Mouse (Mus musculus) ovary, postnatal 14 days (tissue): Measurements from ENCODE around the gene Pou3f3.

Source experiments
- DNase-seq: peaks from one replicate; pipeline ENCODE4 v3.0.0; 2022; ENCODE audit warnings: low spot score

The Pou3f3 gene

DNA sequence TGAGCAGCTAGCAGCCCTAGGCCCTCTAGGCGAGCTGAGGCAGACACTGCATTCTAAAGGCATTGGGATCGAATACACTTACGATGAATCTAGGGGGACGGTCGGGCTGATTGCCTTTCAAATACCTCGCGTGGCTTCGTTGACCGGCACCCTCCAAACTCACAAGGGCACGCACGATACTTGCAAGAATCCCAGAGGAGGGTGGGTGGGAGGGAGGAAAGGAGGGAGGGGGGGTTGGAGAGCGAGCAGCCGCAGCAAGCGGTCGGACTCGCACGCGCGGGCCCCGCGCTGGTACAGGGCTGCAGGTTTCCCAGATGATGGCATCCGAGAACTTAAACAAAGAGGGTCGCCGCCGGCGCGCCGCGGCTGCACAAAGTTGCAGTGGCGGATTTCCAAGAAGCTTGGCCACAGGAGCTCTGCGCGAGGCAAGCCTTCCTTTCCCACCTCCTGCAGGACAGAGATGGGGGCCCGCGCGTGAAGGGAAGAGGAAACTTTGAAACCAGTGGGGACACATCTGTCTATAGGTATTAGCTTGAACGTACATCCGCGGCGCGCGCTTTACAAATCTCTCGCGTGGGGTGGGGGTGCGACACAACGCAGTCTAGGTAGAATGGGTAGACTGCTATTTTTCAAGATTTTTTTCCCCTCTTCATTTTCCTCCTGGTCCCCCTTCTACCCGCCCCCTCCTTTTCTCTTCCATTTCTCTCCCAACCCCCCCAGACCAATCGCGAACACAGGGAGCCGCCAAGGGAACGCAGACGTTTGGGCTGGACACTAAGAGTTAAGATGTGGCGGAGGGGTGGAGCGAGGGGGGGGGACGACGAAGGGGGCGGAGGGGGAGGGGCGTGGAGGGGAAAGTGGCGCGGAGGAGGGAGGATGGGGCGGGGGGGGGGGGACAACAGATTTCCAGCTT, 647 bp upstream of the Pou3f3 start:
- DNase-seq: no peak

DNA sequence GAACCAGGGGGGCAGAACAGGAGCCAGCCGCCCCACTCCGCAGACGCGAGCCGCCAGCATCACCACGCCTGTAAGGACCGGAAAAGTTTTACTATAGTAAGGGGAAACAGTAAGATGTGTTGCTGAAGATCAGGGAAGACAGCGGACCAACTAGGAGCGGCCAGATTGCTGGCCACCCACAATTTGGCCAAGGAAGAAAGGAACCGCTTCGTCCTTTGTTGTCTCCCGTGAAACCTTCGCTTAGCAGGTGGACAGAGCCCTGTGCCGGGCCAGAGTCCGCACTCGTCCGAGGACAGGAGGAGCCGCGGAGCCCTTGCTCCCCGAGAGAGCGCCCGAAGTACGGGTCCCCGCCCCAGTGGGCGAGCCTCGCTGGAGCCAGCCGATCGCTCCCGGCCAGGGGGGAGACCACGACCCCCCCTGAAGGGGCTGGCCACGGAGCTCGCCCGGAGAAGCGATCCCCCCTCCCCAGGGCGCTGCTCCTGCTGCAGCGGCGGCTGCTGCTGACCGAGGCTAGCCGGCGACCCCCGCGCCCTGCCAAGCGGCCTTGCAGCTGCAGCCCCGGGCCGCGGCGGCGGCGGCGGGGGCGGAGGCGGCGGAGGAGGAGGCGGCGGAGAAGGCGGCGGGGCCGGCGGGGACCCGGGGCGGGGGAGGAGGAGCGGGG, 933 bp downstream of the Pou3f3 start:
- DNase-seq: no peak

DNA sequence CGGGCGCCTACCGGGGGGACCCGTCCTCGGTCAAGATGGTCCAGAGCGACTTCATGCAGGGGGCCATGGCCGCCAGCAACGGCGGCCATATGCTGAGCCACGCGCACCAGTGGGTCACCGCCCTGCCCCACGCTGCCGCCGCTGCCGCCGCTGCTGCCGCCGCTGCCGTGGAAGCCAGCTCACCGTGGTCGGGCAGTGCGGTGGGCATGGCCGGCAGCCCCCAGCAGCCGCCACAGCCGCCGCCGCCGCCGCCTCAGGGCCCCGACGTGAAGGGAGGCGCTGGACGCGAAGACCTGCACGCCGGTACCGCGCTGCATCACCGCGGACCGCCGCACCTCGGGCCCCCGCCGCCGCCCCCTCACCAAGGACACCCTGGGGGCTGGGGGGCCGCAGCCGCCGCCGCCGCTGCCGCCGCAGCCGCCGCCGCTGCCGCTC, 1.8 kb downstream of the Pou3f3 start:
- DNase-seq: no peak

DNA sequence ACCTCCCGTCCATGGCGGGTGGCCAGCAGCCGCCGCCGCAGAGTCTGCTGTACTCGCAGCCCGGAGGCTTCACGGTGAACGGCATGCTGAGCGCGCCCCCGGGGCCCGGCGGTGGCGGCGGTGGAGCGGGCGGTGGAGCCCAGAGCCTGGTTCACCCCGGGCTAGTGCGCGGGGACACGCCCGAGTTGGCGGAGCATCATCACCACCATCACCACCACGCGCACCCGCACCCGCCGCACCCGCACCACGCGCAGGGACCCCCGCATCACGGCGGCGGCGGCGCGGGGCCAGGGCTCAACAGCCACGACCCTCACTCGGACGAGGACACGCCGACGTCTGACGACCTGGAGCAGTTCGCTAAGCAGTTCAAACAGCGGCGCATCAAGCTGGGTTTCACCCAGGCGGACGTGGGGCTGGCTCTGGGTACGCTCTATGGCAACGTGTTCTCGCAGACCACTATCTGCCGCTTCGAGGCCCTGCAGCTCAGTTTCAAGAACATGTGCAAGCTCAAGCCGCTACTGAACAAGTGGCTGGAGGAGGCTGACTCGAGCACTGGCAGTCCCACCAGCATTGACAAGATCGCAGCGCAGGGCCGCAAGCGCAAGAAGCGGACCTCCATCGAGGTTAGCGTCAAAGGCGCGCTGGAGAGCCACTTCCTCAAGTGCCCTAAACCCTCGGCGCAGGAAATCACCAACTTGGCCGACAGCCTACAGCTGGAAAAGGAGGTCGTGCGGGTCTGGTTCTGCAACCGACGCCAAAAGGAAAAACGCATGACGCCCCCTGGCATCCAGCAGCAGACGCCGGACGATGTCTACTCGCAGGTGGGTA, 2.4 kb downstream of the Pou3f3 start:
- DNase-seq: no peak

DNA sequence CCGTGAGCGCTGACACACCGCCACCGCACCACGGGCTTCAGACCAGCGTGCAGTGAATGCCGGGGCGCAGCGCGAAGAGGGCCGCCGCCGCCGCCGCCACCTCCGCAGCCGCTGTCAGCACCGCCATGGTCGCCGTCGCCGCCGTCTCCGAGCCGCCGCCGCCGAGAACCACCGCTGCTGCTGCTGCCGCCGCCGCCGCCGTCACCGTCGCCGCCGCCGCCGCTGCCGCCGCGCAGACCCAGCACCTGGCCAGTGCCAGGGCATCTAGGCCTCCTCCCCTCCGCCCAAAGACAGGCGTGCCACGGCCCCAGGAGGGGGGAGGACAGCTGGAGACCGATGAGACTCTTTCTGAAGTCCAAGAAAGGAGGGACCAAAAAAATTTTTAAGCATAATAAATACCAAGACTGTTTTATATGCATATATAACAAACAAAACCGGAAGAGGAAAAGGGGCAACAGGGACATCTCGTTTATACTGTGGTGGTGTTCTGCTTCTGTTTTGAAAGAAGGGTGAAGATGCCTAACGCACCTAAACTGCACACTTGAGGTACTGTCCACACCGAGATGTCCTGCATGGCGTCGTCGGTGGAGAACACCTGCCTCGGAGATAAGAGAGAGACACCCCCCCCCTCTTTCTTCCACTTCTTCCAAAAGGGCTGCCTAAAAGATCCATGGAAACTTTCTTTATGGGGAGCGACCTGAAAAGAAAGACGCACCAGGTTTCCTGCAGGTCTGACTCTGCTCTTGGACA, 3.2 kb downstream of the Pou3f3 start:
- DNase-seq: no peak

DNA sequence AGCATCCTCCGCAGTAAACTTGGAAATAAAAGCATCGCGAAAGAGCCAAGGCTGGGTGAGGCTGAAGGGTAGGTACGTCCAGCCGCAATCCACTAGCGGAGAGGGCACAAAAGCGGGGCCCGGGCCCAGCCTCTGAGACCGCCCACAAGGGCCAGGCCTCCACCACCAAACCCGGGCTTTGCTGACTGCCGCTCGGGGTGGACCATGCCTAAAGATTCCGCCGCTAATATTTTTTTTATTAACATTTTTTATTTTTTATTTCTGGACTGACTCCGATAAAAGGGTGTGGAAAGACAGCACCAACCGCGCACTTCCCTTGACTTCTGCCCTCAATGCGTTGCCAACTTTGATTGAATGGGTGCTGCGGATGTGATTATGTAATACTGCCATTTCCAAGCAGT, 3.9 kb downstream of the Pou3f3 start:
- no peak for DNase-seq

DNA sequence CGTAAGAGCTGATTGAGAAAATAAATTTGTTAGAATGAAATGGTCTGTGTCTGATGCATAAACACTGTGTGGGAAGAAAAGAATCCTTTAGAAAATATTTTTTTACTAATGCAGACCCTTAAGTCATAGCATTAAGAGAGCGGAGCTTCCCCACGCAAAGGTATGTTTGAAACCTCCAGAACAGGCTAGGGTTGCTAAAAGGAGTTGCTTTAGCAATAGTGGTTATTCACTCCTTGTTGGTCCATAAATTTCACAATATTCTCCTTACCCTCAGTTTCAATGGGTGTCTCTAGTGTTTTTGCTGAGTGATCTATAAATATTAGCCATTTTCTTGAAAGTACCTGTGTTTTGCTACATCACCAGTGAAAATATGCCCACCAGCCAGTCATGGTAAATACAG, 4.6 kb downstream of the Pou3f3 start:
- DNase-seq: no peak

DNA sequence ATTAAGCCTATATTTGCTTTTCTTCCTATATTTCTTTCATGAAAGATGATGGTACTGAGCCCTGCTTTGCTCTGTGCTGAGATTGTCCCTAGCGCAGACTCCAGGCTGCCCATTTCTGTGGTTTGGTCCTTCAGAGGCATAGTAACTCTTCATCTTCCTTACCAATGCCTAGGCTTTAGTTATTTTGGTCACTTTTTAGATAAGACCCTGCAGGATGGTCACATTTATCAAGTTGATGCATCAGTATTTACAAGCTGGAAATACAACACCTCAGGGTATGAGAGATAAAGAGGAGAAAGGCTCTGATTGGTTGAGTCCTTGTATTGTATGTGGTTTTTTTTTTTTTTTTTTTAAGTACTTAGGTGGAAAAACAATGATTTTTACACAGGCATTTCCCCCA, 5.2 kb downstream of the Pou3f3 start:
- no peak for DNase-seq

DNA sequence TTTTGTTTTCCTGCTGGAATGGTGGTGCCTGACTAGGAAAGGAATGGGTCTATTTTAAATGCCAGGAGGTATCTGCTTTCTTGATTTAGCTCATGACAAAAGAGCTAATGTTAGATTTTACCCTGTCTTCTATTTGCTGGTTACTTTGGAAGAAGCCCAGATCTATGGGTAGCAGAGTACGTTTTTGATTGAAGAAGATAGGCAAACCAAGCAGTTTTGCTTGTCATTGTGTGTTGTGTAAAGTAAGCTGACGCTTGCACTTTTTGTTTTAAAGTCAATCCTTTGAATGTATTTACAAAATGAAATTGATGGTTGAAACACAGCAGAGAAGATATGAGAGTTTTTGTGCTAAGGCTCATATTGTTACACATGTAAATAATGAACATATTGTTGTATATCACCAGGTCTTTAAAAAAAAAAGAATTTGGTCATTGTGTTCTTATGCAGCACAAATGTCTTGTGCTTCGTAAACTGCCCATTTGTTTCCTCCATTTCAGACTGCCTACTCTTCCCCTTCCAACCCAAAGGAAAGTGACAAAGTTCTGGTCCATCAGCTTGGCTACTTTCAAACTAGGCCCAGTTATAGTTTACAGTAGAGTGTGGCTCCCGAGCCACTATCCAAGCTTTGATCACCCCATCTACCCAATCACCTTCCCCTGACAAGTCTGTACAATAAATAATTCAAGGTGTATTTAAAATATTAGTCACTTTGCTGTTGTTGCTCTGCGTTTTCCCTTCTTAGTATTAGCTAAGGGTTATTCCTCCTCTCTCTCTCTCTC, 6.5 kb downstream of the Pou3f3 start:
- DNase-seq: no peak

DNA sequence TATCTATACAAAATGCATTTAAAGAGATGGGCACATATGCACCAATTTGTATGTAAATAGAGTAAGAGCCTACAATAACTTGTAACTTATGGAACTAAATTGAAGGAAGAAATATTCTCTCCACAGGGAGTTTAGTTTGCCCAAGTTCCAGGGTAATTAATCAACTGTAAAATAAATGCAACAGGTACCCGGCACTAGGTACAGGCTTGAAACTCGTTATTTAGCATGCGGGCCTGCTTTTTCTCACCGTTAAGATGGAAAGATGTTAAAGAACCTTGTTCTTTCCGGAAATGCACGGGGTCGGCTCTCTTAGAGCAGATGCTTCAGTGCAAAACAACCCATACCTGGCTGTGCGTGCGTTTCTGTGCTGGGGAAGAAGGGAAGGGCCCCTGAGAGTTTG, 7.4 kb downstream of the Pou3f3 start:
- DNase-seq: no peak

DNA sequence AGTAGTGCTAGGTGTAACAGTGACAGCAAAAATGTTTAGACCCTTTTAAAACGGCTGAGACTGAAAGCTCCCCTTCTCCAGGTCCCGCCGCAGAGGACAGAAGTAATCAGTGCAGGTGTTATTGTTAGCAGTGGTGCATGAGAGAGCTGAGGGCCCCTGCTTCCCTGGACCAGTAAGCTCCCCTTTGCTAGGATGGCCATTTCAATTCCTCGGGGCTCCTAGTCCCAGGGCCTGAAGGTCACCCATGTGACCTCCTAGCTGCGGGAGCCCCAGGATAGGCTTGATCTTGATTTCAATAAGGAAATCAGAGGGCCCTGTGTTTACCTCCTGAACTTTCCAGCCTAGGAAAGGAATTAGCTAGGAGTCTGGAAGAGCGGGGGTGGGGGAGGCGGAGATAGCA, 7.9 kb downstream of the Pou3f3 start:
- DNase-seq: no peak

DNA sequence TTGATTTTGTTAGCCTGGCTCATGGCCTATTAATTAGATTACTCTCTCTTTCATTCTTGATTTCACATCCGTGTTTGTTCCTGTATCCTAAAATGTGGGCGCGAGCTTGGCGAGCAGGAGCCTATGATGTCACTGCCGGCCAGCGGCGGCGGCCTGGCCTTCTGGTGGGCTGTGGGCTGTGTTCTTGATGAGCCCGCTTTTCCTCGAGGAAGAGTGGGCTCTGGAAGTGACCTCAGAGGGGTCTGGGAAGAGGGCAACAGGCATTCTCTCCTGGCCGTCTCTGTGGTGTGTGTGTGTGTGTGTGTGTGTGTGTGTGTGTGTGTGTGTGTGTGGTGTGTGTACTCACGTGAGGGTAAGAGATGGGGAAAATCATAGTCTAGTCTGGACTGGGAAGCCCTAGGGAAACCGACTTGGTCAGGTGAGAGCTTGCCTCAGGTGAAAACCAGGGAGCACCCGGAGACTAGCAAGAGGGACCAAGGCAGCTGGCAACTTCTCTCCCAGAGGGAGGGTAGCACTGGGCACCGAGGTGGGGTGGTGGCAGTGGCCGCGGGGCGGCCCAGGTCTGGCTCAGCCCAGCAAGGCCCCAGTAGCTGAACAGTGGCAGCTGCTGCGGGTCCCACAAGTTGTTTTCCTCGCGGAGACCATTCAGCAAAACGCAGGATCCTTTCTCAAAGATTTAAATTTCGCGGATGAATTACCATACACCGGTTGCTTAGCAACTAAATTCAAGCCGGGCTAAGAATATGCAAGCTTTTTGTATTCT, 8.5 kb downstream of the Pou3f3 start:
- no peak for DNase-seq

DNA sequence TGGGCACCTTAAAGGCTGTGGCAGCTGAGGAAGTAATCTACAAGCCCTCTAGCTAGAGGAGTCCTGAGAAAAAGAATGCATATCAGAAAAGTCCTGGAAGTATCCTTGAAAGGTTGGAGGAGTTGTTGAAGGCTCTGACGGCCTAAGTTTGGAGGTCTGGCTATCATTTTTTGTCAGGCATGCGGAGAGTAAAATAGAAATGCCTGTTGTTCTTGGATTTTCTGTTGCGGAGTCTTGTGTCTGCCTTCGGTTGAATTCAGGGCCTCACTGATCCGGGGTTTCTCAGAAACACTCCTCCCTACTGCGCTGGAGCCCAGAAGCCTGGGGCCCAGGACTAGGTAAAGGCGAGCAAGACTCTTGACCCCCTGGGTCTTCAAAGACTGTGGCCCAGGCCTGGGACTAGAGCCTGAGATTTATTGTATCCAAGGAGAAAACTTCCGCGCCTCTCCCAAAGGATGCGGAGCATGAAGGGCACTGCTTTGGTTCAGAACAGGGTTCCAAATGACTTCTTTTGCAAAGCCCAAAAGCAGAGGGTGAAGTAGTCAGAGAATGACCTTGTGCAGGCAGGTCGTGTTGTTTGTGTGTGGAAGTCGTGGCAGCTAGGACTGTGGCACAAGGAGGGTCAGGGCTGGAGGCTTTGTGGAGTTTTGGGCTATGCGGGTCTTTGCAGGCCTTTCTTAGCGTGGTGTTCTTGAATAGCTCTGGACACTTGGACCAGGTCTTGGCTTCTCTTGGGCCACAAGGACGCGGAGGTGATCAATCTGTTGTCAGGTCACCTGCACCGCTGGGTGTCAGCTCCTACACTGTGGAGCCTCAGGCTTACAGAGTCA, 9.6 kb downstream of the Pou3f3 start:
- no peak for DNase-seq

DNA sequence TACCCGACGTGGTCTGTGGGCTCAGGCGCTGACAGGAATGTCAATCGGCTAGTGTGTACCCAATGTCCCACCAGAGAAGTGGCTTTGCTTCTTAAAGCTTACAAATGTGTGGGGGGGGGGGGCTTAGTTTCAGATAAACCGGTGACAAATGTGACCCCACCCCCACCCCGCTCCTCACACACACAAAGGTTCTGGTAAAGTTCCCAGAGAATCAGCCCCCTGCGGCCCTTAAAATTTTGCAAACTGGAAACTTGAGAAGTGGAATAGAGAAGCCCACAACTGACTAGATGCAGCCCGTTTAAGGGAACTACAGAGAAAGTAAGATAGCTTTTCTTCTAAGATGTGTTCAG, 10.2 kb downstream of the Pou3f3 start:
- DNase-seq: no peak

DNA sequence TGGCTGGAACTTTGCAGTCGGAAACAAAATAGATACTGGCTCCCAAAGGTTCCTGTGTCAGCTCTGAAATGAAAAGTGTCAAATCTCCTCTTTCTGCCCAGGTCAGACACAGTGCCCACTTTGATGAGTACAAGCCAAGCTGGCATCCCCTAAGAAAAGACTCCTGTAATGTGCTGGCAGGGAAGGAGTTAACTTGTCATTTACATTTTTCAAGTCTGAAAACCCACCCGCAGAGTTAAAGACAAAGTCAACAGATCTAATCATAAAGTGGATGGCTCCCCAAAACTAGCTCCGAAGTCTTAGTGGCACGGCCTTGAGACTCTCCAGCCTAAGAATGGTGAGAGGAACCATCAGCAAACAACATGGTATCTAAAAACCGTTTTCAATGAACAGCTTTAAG, 11.6 kb downstream of the Pou3f3 start:
- no peak for DNase-seq

DNA sequence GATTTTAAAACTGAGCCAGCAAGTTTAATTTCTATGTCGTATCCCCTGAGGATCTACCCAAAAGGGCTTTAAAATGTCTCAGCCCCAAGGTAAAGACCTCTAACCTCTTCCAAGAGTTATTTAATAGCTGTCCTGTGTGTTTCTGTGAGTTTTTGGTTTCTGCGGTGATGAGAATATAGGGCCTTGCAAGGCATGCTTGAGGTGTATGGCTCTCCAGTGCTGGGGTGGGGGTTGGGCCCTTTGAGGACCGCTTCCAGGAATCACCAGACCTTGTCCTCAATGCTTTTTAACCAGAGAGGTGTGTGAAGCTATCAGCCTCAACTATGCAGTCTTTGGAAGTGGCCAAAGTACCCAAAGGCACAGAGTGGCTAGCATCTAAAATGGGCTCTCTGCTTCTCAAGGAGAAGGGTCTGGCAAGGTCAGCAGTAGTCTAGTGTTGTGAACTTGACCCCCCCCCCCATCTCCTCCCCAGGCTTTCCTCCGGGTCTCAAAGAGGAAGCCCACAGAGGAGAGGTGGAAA, 12.1 kb downstream of the Pou3f3 start:
- DNase-seq: no peak

DNA sequence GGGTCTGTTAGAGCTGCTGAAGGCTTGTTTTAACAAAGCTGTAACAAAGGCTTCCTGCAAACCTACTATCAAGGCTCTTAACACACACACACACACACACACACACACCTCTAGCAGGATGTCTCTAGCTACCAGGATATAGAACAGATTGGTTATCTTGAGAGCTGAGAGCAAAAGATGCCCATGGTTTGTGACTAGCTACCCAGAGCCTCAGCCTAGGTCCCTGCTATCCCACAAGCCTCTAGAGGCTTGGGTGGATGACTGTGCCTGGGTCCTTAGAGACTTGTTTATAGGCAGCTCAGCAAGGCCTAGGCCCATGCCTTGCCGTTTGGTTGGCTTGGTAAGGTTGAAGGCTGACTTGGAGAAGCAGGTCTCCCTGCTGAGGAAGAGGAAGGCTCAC, 13.5 kb downstream of the Pou3f3 start:
- no peak for DNase-seq

DNA sequence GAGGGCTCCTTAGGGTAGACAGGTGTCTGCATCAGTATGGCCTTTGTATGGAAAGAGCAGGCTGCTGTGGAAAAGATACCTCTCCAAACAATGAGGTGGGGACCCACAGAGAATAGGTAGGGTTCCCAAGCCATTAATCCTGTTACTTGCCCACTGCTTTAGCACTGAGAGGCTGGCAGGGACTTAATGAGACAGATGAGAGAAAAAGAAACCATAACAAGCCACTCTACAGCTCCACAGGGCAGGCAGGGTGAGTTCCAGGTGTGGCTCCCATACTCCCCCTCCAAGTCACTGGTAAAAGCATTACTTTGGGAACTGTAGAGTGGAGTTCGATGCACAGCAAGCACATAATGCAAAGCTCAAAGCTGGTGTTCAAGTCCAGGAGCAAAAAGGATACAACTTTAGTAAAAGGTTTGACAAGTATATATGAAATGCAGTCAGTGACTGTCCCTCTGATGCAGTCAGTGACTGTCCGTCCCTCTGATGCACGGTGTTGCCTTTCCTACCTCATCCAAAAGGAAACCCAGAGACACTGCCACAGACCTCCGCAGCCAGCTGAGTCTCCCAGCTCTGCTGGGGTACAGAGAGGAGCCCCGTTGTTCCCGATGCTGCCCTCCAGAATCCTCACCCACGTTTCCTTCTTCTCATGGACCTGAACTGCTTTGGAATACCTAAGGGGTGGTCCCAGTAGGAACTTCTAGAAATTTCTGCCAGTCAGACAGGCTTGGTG, 14.0 kb downstream of the Pou3f3 start:
- DNase-seq: no peak

DNA sequence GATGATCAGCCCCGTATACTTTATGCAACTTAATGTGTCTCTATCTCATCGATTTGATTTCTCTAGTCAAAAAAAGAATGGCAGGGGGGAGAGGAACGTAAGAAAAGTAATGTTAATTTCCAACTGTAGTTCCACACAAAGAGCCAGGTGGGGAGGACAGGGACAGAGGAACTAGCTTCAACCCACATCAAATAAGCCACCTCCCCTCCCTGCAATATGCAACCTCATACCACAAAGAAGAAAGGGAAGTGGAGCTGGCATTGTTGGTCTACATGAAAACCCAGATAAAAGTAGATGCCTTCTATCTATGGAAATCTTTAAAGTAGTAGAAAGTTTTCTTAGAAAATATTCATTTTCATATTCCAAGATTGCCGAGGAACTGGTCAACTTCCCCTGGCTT, 14.7 kb downstream of the Pou3f3 start:
- no peak for DNase-seq
